Mouse (Mus musculus) monocyte, adult 2 months (primary cell): ENCODE results near the gene Slc22a5.
A peak's percentile ranks its signal among the peaks of the same experiment; 100 is the strongest.
"Not testable (repeated sequence)": the region's sequence is repeated elsewhere in the genome, so short reads cannot be mapped to it uniquely, and the experiment has no call there.

Experiments
- DNase-seq, 2 experiments: peaks; one replicate each; pipeline ENCODE4 v3.0.0; 2022; ENCODE audit warnings: low spot score in 2 of 2, low read depth in 1 of 2

The Slc22a5 gene

DNA sequence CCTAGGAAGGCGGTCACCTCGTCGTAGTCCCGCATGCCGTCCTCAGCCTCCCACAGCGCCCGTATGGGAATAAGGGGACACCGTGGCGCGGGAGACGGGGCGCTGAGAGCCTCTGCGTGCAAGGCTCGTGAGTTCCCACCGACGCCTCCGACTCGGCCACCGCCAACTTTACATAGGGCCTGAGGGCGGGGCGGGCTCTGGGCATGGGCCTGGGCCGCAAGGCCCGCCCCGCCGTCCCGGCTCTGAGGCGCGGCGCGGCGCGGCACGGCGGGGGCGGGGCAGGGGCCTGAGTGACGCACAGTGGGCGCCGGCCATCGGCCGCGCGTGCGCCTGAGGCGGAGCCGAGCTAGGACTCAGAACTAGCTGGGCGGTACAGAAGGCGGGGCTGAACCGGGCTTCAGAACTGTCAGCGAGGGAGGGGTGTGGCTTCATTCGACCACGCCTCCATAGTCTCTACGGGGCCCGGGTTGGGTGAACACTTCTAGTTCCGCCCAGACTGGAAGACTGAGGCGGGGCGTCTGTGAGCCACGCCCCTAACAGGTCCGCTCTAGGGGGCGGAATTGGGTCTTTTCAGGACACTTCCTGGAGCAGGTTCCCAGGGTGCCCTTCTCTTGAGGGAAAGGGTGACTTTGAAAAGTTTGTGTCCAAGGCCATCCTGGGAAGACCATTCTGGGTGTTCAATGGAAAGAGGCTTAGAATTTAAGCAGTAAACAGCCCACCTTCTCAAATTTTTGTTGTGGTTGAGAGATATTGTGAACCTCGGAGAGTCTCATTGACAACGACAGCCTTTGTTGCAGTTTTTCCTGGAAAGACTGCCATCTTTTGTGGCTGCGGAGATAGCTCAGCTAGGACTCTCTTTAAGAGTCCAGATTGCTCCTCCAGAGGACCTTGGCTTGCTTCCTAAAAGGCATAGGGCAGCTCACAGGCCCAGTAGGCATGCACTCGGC, at the start of gene Slc22a5:
TSS of gene Slc22a5 (minus strand) at position 156 of the 947 bp plus-strand sequence.
- peak; percentile 97 to 98 for DNase-seq

GRCm38 (mm10) chr11:53931944-53932318, 40.5 kb upstream of the Slc22a5 start:
- not testable (repeated sequence) for DNase-seq

DNA sequence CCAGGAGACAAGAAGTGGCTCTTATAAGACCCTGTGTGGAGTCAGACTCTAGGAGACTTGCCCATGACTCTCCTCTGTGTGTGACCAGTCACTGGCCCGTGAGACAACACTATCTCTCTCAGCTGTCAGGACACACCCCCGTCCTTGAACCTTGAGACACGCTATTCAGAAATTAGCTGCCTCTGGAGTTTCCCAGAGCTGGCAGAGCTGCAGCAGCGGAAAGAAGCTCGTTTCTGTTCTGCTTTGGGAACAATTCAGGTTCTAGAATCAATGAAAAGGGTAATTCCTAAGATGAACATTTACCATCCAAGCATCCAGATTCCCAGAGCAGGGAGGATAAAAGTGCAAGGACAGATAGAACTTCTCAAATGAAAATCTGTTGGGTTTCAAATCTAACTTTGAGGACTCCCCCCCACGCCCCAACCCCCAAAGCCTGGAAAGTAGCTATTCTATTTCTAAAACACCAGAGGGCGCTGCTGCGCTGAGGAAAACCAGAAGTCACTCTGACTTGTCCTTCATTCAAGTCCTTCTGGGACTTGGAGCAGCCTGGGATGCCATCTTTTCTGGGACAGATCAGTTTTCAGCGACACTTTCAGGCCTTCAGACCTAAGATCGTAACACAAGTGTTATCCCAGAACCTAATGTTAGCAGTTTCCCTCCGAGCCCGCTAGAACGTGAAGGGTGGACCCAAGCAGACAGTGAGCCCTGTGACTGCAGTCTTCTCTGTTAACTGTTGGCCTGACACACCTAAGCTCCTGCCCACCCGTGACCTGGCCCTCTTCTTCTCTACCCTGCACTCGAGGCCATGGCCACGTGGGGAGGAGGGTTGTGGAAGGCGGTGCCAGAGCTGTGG, 39.9 kb upstream of the Slc22a5 start:
- peak in 1 of 2 experiments; percentile 19 for DNase-seq

DNA sequence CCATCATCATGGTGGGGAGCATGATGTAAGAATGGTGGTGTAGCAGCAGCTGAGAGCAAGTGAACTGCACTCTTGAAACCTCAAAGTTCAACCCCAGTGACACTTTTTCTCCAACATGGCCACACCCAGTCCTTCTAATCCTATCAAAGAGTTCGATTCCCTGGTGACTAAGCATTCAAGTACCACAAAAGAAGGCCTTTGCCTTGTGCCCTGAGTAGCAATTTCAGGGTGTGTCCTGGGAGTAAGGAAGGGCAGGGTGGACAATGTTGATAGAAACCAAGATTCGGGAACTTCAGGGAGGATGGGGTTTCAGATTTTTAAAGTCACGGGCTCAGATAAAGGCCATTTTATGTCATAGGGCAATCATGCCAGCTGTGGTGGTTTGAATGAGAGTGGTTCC, 38.3 kb upstream of the Slc22a5 start:
- DNase-seq = no peak

DNA sequence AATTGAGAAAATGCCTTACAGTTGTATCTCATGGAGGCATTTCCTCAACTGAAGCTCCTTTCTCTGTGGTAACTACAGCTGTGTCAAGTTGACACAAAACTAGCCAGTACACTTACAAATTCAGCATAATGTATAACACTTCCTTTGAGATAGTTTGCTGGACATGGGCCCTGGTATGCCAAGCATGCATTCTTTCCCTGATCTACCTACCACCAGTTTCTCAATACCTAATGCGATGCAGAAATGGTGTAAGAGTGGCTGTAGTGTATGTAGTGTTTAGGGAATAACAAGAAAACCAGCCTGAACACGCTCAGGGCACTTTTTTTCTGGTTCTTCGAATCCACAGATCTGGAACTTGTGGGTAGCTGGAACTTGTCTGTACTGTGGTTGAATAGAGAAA, 37.1 kb upstream of the Slc22a5 start:
- DNase-seq = no peak

GRCm38 (mm10) chr11:53926303-53926702, 34.8 kb upstream of the Slc22a5 start:
- DNase-seq = no peak

DNA sequence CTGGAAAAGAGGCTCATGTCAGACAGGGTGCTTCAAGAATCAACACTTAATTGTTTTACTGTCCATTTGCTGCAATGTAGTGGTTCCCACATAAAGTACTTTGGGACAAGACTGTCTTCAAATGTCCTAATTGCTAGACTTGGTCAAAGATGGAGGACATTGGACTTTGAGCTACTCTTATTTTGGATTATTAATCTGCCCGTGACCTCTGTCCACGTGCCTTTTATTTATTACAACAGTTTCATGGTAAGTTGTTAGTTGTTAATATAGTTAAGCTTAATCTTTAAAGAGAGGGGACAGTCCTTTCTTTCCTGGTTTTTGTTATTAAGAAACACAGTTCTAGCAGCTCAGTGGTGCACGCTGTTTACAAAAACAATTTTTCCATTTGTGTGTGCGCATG, 27.4 kb upstream of the Slc22a5 start:
- no peak for DNase-seq

- no peak for DNase-seq
Observed at GRCm38 (mm10) chr11:53911011-53911410, 19.6 kb upstream of the Slc22a5 start.

GRCm38 (mm10) chr11:53908686-53909085, 17.2 kb upstream of the Slc22a5 start:
- DNase-seq = no peak

- no peak for DNase-seq
Observed at GRCm38 (mm10) chr11:53904534-53904925, 13.1 kb upstream of the Slc22a5 start.

DNA sequence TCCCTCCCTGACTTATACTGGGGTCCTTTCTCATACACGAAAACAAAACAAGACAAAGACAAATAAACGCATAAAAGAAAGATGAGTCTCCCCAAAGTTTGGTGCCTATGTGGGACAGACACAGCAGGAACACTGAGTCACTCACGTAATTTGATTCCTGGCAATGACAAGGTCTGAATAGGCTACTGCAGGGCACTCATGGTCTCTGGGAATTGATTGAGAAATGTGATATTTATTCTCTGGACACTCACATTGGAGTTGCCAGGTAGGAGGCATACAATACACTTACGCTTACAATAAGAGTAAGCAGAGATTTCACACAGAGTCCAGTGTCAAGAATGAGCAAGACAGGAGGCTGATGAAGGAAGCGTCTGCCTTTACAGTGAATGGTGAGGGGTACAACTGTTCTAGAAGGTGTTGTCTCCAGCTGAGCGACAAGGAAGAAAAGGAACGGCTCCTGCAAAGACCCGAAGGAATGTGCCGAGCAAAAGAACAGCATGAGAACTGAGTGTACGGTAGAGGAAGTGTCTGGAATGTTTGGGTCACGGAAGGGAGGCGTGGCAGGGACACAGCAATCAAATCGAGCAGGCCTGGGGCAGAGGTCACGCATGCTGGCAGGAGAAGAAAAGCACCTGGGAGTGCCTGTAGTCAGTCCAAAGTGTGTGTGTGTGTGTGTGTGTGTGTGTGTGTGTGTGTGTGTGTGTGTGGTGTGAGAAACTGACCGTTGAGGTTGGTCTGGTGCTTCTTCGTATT, 12.5 kb upstream of the Slc22a5 start:
- no peak for DNase-seq

GRCm38 (mm10) chr11:53902741-53903140, 11.3 kb upstream of the Slc22a5 start:
- DNase-seq = no peak

- DNase-seq = no peak
Observed at GRCm38 (mm10) chr11:53900991-53901390, 9.5 kb upstream of the Slc22a5 start.

DNA sequence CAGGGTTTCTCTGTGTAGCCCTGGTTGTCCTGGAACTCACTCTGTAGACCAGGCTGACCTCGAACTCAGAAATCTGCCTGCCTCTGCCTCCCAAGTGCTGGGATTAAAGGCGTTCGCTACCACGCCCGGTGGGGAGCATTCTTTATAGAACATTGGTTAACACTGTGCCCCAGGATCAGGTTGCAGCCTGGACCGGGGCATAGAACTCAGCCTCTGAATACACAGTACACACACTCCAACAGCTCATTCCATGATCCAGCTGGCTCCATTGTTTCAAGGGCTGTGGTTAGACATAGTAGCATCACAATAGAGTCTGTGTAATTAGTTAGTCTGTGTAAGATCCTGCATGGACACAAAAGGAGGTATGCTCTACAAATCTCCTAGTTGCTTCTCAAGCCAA, 8.5 kb upstream of the Slc22a5 start:
- no peak for DNase-seq

DNA sequence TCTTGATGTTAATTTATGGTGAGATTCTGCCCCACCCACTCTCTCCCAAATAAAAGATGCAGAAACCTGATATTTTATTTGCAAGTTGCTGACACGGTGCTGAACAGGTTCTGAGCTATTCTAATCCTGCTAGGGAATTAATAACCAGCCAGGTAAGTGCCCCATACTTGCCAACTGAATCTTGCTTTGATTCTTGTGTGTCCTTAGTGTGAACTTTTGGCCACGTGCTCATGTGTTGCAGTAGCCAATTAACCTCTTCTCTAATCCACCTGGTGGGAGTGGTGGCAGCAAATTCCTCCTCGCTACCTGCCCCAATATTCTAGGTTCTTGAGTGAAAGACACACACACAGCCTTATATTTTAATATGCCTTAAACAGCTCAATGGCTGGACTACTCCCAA, 7.5 kb upstream of the Slc22a5 start:
- no peak for DNase-seq

DNA sequence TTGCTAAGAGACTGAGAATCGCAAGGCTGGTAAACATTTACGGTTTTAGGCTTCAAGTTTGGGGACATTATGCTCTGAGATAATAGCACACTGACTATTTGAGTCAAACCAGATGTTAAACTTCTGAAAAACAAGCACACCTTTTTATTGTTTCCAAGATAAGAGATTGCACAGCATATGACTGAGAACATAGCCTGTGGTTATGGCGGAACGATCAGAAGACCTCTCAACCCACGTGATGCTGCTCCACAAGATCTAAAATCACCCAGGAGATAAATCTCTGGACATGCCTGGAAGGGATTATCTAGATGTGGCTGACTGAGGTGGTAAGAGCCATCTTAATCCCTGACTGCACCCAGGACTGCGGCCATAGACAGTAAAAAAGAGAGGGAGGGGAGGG, 5.5 kb upstream of the Slc22a5 start:
- no peak for DNase-seq

DNA sequence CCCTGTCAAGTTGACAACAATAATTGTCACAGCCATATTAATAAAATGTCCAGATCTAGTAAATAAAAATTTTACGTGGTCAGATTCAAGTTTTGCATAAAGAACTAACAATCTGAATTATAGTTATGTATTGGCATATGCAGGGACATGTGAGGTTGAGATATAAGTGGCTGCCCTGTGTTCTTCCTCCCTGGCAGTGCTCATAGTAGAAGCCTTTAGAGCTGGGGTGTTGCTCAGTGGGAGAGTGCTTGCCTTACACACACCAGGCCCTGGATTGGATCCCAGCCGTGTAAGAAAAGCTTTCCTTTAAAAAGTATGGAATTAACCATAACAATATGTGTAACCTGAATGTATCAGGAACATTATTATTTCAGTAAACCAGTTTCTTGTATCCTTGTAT, 2.0 kb upstream of the Slc22a5 start:
- no peak for DNase-seq

DNA sequence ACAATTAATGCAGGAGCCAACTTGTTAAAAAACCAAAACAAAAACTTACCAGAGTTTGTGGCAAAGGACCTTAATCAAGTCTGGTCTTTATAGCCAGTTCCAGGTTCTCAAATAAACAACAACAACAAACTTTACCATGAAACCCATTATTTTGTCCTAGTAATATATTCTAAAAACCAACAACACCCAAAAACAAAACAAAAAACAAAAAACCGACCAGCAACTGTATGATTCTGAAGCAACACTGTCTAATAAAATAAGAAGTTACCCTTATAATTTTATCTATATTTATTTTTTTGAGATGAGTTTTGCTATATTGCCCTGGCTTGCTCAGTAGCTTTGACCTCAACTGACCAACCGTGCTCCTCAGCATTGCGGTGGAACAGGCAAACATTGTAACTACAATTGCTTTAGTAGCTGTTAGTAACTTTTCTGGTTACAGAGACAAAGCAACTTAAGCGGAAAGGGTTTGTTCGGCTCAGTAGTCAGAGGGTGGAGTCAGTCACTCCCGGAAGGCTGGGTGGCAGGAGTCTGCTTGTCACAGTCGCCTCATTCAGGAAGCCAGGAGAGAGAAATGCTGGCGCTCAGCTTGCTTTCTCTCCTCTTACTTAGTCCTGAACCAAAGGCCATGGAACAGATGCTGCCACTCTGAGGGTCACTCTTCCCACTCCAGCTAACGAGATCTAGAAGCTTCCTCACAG, 1.4 kb upstream of the Slc22a5 start:
- DNase-seq = no peak

DNA sequence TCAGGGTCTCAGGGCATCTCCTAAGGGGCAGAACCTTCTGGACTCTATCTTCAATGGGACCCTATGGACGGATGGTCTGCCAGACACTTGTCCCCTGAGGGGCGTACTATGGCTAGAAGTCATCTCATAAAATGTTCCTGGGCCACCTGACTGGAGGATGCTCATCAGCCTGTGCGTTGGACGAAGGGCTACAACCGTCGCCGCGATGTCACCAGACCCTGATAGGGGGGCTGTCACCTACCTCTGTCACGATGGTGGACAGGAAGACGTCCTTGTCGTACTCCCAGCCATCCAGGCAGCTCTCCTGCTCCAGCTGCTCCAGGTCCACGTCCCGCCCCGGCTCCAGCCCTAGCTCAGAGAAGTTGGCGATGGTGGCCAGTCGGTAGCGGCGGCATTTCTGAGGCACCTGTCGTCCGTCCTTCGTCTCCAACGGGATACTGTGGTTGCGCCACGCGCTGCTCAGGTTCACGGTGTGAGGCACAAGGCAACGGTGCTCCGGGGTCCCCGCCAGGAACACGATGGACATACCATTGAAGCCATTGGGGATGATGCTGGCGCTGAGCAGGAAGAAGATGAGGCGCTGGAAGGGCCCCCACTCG, 455 bp downstream of the Slc22a5 start:
- no peak for DNase-seq

GRCm38 (mm10) chr11:53890225-53890624, 1.2 kb downstream of the Slc22a5 start:
- DNase-seq = no peak
